Mouse (Mus musculus) T-cell, adult 2 months (primary cell): ENCODE results near the gene Slc38a7.
A peak's percentile ranks its signal among the peaks of the same experiment; 100 is the strongest.
"Not testable (repeated sequence)": the region's sequence is repeated elsewhere in the genome, so short reads cannot be mapped to it uniquely, and the experiment has no call there.

Experiments used
- DNase-seq: peaks from one replicate; pipeline ENCODE4 v3.0.0; 2022; ENCODE audit warnings: low spot score

Gene Slc38a7

GRCm38 (mm10) chr8:95848734-95849464 is 4.4 kb downstream of the Slc38a7 start:
- DNase-seq: no peak

- DNase-seq: no peak
These were observed 5.2 kb downstream of the Slc38a7 start for GRCm38 (mm10) chr8:95848061-95848551.

GRCm38 (mm10) chr8:95845026-95845425 is 8.3 kb downstream of the Slc38a7 start:
- DNase-seq: no peak

GRCm38 (mm10) chr8:95843968-95844367 is 9.4 kb downstream of the Slc38a7 start:
- no peak for DNase-seq

- DNase-seq: no peak
These were observed 11.9 kb downstream of the Slc38a7 start for GRCm38 (mm10) chr8:95841436-95841835.

- DNase-seq: no peak
These were observed 14.1 kb downstream of the Slc38a7 start for GRCm38 (mm10) chr8:95839289-95839688.

- no peak for DNase-seq
These were observed 16.1 kb downstream of the Slc38a7 start for GRCm38 (mm10) chr8:95837266-95837665.

- DNase-seq: no peak
These were observed 17.4 kb downstream of the Slc38a7 start for GRCm38 (mm10) chr8:95835891-95836290.

- no peak for DNase-seq
These were observed 19.8 kb downstream of the Slc38a7 start for GRCm38 (mm10) chr8:95833435-95833984.

- DNase-seq: peak; percentile 74
These were observed 20.5 kb downstream of the Slc38a7 start for GRCm38 (mm10) chr8:95832603-95833434.

- DNase-seq: no peak
These were observed 23.2 kb downstream of the Slc38a7 start for GRCm38 (mm10) chr8:95830144-95830543.

GRCm38 (mm10) chr8:95825162-95825561 is 28.2 kb downstream of the Slc38a7 start, which contains the start of gene Sap18b:
TSS of gene Sap18b (plus strand) at chr8:95825346.
- DNase-seq: not testable (repeated sequence)

- no peak for DNase-seq
These were observed 30.6 kb downstream of the Slc38a7 start for GRCm38 (mm10) chr8:95822699-95823098.

GRCm38 (mm10) chr8:95822096-95822495 is 31.2 kb downstream of the Slc38a7 start:
- DNase-seq: no peak

GRCm38 (mm10) chr8:95821266-95821665 is 32.1 kb downstream of the Slc38a7 start:
- no peak for DNase-seq

- DNase-seq: no peak
These were observed 35.1 kb downstream of the Slc38a7 start for GRCm38 (mm10) chr8:95818211-95818610.

- DNase-seq: no peak
These were observed 35.7 kb downstream of the Slc38a7 start for GRCm38 (mm10) chr8:95817597-95817996.

GRCm38 (mm10) chr8:95816044-95816708 is 37.2 kb downstream of the Slc38a7 start:
- no peak for DNase-seq

- peak; percentile 59 for DNase-seq
These were observed 43.2 kb downstream of the Slc38a7 start for GRCm38 (mm10) chr8:95810184-95810591.

- DNase-seq: no peak
These were observed 44.2 kb downstream of the Slc38a7 start for GRCm38 (mm10) chr8:95809116-95809515.

GRCm38 (mm10) chr8:95808631-95809030 is 44.7 kb downstream of the Slc38a7 start:
- no peak for DNase-seq

GRCm38 (mm10) chr8:95807861-95808260 is 45.5 kb downstream of the Slc38a7 start:
- peak; percentile 93 for DNase-seq
